Mouse (Mus musculus) CH12.LX (cell line): Measurements from ENCODE around the gene Tmem178.

ENCODE experiments used
- BHLHE40 ChIP-seq: IDR thresholded peaks from 2 replicates; pipeline ENCODE4 v1.6.1; 2011; ENCODE audit warnings: mild to moderate bottlenecking, low read depth, low read length, improper control_type of control experiment
- CHD2 ChIP-seq: IDR thresholded peaks from 2 replicates; pipeline ENCODE4 v1.6.1; 2011; ENCODE audit warnings: low read length, improper control_type of control experiment
- CTCF ChIP-seq, 2 experiments: IDR thresholded peaks in 1 of 2; conservative IDR thresholded peaks in 1 of 2; 2 replicates each; pipeline ENCODE4 v1.5.1; 2011 to 2012; ENCODE audit warnings: low read depth in 2 of 2, low read length in 2 of 2, improper control_type of control experiment in 1 of 2, inconsistent platforms in 1 of 2, mild to moderate bottlenecking in 1 of 2, moderate library complexity in 1 of 2
- E2F4 ChIP-seq: IDR thresholded peaks from 2 replicates; pipeline ENCODE4 v1.6.1; 2011; ENCODE audit warnings: low read depth, low read length, improper control_type of control experiment; ENCODE audit not compliant: insufficient replicate concordance
- ELF1 ChIP-seq: IDR thresholded peaks from 2 replicates; pipeline ENCODE4 v1.6.1; 2014; ENCODE audit warnings: low read depth, mild to moderate bottlenecking, inconsistent platforms, low read length, improper control_type of control experiment
- KAT2A ChIP-seq: IDR thresholded peaks from 2 replicates; pipeline ENCODE4 v1.6.1; 2012; ENCODE audit warnings: low read length, improper control_type of control experiment, inconsistent platforms; ENCODE audit not compliant: insufficient replicate concordance
- POLR2A ChIP-seq: IDR thresholded peaks from 2 replicates; pipeline ENCODE4 v1.6.1; 2011; ENCODE audit warnings: low read depth, mild to moderate bottlenecking, improper control_type of control experiment, low read length
- POLR2AphosphoS2 ChIP-seq: IDR thresholded peaks from 2 replicates; pipeline ENCODE4 v1.6.1; 2011; ENCODE audit warnings: low read depth, low read length, improper control_type of control experiment
- SIN3A ChIP-seq: IDR thresholded peaks from 2 replicates; pipeline ENCODE4 v1.6.1; 2012; ENCODE audit warnings: low read length, improper control_type of control experiment, inconsistent platforms
- TBP ChIP-seq: conservative IDR thresholded peaks from 2 replicates; pipeline ENCODE4 v1.6.1; 2011; ENCODE audit warnings: low read depth, low read length, improper control_type of control experiment
- TCF12 ChIP-seq: IDR thresholded peaks from 2 replicates; pipeline ENCODE4 v1.6.1; 2014; ENCODE audit warnings: low read depth, mild to moderate bottlenecking, inconsistent platforms, low read length, improper control_type of control experiment
- USF2 ChIP-seq: conservative IDR thresholded peaks from 2 replicates; pipeline ENCODE4 v1.6.1; 2011; ENCODE audit warnings: low read depth, low read length, improper control_type of control experiment
- ZMIZ1 ChIP-seq: IDR thresholded peaks from 2 replicates; pipeline ENCODE4 v1.6.1; 2012; ENCODE audit warnings: low read depth, mild to moderate bottlenecking, inconsistent platforms, low read length, improper control_type of control experiment

GRCm38 (mm10) chr17:81041662-81042061, 97.2 kb downstream of the Tmem178 start:
- TF ChIP-seq CTCF (conservative IDR thresholded peaks at IDR 0.05 in 1 of 2, IDR thresholded peaks at IDR 0.05 in 1 of 2; ENCODE audit: low read depth in 2 of 2, low read length in 2 of 2): no peak
- no peak for TF ChIP-seq TBP
- TF ChIP-seq POLR2A: no peak
- TF ChIP-seq SIN3A: no peak
- TF ChIP-seq BHLHE40: no peak
- no peak for TF ChIP-seq E2F4
- TF ChIP-seq KAT2A: no peak
- TF ChIP-seq ELF1: no peak
- no peak for TF ChIP-seq ZMIZ1
- no peak for TF ChIP-seq TCF12
- no peak for TF ChIP-seq CHD2
- no peak for TF ChIP-seq USF2
- no peak for TF ChIP-seq POLR2AphosphoS2
